Mouse (Mus musculus) heart, postnatal 4 days (tissue): ENCODE results near the gene Tmem178b. TPM values are rescaled to one million over a fixed set of nuclear protein-coding genes. Genes with fewer than 3 reads are reported as not detected.

Source experiments
- DNase-seq: peaks from one replicate; pipeline ENCODE4 v3.0.0; 2021
- total RNA-seq, 2 experiments: library from RNA; stranded (reverse); gene quantifications; 2 replicates each; pipeline ENCODE4 v1.2.3; 2021

Gene Tmem178b
- total RNA-seq, 2 experiments from 2014 or later = 0.16 to 0.29 TPM

DNA sequence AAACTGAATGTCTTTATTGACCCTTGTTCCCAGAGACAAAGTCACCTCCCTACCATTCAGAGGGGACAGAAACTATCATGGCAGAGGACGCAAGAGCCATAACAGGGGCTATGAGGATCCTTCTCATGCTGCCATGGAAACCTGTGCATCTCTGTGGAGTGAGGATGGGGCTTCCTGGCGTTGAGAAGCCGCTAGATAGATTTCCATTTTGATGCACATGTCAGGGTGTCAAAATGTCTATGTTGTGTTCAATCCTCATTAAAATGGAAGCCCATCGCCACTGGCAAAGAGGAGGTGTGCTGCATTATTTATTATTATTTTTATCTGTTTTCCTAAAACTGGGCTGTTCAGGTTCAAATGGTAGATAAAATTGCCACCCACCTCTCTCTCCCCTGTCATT is 307.5 kb downstream of the Tmem178b start:
- DNase-seq = no peak

DNA sequence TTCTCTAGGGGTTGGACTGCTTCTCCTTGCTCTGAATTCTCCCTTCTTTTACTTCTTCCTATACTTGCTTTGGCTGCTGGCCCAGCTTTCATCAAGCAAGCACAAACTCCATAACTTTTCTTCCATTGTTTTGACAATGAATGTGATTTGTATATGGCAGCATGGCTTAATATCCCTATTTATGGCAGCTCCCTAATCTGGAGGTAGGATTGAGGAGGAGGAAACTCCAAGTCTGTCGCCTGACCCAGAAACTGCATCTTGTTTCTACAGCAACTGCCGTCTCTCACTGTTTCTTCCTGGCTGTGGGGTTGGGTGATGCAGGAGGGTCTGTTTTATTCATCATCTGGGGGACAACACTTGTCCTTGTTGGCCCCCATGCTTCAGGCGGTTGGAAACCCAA is 327.6 kb downstream of the Tmem178b start:
- no peak for DNase-seq

DNA sequence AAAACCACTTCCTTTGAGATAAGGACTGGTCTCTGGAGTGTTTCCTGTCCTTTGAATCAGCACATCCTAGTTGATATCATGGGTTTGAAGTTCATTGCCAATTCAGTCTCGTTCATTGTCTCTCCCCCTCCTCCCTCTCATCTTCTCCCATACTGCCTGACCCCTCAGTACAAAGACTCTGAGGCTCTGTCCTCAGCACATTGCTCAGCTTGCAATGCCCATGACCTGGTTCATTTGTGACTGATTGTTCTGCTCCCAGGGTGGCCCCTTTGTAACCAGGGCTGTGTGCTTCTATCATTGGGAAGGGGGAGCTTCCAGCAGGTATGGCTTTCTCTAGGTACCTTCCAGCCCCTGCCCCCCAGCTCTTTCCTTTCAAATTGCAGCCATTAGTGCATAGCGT is 329.5 kb downstream of the Tmem178b start:
- DNase-seq = no peak

DNA sequence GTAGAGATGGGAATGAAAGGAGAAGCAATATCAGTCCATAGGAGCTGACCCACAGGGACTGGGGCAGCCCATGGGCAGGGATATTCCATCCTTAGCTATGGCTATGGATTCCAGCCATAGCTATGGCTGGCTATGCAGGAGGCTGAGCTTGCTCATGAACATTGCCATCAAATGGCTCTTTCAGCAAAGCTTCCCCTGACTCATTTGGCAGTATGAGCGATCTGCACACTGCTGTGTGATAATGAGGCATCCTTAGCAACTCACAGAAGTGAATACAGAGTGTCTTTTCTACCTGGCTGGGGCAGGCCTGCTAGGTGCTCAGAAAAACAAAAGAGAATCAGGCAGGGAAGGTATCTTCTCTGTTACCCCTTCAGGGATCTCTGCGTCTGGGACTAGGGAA is 332.3 kb downstream of the Tmem178b start:
- DNase-seq = no peak

DNA sequence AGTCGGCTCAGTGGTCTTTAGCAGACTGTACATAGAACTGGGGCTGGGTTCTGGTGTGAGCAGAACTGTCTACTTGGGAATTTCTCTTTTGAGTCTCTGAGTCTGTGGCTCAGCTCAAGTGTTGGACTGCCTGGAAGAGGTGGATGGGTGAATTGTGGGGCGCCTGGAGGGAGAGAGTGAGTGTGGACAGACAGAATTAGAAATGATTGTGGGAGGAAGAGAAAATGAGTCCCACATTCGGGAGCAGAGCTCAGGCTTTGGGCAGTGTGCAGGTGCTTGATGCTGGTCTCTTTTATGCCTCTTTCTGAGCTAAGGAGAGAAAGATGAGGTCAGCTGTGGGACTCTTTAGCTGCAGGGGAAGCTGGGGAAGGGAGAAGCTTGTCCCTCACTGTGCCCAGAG is 334.9 kb downstream of the Tmem178b start:
- no peak for DNase-seq

DNA sequence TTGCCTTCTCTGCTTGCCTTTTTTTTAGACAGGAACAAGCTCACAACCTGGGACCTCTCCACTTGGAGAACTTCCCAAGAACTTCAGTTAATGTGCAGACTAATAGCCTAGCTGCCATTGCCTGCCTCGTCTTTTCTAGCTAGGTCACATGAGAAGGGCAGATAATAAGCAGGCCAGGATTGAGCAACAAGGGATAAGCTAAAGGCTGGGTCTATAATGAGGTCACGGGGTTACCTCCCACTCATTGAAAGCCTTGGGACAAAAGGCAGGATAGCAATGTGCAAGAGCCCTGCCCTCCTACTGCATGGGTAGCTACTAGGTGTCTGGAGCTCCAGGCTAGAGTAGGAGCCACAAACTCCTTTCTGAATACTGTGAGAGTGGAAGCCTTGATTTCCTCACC is 336.1 kb downstream of the Tmem178b start:
- no peak for DNase-seq

DNA sequence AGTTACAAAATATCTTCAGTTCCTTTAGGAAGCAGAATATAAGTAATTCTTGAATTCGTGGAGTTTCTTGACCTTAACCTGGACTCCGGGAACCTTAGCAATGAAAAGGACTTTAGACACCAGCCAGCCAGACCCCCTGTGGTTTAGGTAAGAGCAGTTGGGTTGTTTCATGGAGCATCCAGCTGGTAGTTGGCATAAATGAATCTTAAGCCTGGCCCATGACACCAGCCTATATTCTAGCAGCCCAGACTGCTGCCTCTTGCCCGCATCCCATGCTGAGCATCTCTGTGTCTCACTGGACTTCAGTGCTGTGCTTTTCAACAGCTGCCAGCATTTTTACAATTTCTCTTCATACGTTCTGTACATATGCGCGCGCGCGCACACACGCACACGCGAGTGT is 344.1 kb downstream of the Tmem178b start:
- DNase-seq = no peak

DNA sequence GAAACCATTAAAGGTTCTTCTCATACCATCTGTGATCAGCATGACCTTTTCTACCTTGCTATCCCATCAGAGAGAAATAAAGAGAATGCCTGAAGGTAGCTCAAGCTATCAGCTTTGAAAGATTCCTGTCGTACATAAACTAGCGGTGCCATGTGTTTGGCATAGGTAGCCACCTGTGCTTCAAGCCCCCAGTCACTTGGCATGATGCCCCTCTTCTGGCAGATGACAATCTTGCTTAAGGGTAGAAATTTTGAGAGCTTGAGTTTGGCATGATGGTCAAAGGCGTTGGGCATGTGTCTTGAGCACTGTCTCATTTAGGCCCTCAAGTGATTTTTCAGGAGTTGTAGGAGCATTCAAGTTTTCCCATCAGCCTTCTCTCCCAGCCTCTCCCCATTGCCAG is 344.6 kb downstream of the Tmem178b start:
- no peak for DNase-seq

DNA sequence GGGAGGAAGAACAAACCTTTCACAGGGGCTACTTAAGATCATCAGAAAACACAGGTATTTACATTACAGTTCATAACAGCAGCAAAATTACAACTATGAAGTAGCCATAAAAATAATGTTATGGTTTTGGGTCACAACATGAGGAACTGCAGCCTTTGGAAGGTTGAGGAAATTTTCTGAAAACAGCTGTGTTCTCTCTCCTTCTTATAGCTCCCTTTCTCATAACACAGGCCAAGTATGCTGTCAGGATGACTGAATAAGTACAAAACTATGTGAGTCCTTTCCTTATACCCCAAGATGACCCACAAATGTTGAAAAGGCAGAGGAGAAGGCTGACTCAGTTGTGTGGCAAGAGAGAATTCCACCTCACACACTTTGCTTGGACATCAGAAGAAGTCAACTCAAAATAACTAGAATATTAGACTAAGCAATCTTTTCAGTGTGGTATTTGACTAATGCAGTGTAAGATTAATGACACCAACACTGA is 347.6 kb downstream of the Tmem178b start:
- DNase-seq = no peak

DNA sequence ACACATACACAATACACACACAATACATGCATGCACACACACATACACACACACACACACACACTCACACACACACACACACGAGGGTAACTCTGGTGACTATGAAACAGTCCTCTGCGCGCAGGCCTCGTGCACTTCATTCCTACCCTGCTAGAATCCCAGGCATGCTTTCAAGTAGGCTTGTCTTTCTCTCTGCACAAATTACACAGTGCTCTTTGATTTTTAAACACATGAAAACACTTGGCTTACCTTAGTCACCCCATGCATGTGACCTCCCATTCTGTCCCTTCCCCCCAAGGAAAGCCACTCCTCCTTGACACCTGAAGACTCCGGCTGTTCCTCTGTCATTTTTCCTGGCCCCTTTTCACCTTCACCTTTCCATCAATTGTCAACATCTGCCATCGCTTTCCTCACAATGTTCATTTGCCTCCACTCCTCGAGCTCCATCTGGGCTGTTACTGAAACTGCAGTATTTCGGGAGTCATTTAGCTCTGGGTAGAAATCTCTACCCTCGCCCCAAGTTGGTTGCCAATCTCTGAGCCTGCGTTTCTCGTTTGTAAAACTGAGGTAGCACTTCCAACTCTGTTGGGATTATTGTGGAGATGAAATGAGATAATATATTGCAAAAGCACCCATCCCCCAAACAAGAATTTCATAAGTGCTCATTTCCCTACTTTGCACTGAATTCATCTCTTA is 352.7 kb downstream of the Tmem178b start:
- DNase-seq = no peak

DNA sequence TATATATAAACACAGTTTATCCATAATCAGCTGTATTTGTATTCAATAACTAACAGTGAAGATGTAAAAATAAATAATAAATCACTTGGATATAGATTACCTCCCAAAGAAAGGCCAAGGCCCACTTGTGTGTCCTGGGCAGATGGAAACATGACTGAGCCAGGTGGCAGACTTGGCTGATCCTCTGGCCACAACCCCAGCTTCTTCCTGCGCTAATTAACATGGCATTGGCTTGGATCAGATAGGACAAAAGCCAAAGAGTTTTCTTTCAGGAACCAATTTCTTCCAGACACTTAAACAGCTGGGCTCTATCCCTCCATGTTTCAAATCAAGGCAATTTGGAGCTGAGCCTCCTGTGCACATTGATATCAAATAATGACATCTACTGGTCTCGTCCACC is 355.9 kb downstream of the Tmem178b start:
- no peak for DNase-seq

DNA sequence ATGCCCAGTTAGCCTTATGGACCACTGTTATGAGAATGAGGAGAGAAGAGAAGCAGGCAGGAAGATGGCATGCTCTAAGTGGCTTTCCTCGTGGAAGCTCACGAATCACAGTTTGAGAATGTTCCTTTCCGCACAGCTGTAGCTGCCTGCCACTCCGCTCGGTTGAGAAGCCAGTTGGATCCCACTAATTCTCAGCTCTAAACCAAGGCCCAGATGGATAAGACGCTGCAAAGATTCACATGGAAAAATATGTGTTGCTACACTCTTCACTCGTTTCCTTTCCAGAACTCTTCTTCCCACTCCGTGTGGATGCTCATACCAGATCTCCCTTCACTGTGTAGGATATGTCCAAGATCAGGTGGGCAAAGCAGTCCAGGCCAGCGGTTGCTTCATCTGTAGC is 356.9 kb downstream of the Tmem178b start:
- no peak for DNase-seq

DNA sequence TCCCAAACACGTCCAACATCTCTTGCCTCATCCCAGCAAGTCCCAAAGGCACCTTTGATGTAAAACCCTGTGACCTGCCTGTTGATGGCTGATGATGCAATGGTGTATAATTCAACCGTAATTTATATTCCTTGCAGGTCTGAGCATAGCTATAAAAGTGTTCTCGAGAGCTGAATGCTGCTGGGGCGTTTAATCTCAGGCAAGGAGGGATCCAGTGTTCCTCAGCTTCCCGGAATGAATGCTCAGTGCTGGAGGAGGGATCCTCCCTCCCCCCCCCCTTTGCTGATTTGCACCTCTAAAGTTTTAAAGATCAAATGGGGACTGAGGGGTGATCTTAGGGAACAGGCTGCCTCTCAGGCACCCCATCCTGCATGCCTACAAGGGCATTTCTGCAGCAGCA is 361.0 kb downstream of the Tmem178b start:
- DNase-seq = no peak

DNA sequence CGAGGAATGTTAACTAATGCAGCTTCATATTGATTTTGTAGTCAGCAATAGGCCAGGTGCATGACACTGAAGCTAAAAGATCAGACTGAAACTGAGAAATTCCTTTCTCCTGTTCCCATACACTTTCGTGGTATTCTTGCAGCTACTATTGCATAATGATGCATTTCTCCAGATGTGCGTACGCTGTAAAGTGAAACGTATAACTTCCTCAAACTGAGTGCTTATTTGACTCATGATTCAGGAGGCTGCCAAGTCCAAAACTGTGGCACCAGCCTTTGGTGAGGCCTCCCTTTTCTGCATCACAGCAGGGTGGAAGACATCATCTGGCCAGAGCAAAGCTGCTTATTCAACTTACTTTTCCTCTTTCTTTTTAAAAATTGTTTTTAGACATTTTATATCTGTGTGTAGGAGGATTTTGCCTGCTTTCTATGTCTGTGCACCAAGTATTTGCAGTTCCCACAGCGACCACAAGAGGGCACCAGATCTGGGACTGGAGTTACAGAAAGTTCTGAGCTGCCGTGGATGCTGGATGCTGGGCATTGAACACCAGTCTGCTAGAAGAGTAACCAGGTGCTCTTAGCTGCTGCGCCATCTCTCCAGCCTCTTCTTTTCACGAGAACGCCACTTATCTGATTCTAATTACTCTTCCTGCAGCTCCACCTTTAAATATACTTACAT is 362.9 kb downstream of the Tmem178b start:
- peak; percentile 84 for DNase-seq

DNA sequence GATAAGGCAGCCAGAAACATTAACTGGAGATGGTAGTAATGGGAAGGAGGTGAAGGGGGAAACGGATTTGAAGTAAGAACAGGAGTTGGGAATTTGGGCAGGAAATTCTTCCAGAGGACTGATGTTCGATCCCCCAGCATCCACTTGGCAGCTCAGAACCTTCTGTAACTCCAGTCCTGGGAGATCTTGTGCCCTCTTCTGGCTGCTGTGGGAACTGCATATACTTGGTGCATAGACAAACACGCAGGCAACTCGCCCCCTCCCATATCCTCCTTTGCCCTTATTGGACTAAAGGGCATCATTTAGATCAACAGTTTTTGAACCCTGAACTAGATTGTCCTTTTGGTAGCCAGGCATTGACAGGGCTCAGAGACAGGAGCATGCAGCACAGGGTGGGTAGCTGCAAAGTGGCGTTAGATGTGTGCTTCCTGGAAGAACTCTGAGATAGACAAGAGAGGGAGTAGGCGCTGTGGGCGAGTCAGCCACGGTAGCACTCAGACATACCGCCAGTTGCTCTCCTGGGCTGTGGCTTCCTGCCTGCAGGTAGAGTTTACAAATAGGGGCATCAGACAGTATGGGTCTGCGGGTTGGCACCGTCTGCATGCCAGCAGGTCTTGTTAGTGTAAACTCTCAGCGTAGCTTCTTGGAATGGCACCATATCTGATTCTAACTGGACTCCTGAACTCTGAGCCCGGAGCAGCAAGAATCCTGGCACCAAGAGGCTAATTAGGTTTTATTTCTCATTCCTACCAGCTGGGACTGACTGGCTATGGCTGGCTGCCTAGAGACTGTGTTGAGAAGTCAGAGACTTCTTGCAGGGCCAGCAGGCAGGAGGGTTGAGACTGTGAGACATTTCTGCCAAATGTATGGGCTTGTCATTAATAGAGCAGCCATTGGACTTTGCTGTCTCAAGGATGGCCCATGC is 364.0 kb downstream of the Tmem178b start:
- peak; percentile 61 for DNase-seq

DNA sequence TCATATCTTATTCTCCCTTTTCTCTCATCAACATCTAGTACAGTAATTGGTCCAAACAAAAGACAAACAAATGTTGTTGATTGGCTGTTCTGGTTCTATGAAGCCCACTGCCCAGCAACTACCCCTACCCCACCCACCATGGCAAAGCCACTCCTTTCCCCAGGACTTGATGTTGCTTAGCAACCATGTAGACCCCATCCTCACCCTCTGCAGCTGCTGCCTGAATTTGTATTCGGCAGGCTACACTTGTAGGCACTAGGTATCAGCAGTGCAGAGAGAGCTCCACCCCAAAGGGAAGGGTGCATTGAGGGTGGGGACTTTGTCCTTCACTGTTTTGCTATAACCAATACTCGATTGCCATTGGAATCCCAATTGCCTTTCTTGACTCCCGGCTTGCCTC is 365.8 kb downstream of the Tmem178b start:
- DNase-seq = no peak

DNA sequence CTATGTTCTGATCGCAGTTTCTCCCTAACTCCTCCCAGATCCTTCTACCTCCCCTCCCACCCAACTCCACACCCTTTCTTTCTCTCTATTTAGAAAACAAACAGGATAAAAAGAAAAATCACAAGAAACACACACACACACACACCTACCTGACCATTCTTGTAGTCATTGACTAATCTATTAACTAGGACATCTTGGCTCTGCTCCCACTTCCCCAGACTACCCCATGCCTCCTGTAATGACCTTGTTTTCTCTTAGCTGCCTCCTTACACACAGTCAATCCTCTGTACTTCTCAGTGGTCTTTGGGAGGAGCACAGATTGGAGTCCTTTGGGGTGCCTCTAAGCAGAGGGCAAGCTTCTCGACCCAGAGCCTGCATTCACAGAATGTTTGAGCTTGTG is 367.6 kb downstream of the Tmem178b start:
- no peak for DNase-seq

DNA sequence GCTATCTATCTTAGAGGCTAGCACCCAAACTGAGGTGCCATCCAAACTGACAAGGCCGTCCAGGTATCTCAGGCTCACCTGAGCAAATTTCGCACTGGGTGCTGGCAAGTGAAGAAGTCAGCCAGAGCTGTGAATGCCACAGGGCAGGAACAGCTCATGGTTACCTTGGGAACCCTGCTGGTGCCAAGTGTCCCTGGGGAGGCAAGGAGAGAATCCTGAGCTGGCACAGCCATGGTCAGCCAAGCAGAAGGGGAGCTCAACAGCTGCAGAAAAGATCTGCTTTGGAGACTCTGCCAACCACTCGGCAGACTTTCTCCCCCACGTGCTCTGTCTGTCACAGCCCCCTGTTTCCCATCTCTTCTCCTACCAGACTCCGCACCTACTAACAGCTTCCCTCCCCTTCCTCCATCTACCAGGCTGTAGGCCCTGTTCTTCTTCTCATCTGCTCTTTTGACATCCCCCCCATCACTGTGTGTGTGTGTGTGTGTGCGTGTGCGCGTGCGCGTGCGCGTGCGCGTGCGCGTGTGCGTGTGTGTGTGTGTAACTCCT is 374.4 kb downstream of the Tmem178b start:
- no peak for DNase-seq

DNA sequence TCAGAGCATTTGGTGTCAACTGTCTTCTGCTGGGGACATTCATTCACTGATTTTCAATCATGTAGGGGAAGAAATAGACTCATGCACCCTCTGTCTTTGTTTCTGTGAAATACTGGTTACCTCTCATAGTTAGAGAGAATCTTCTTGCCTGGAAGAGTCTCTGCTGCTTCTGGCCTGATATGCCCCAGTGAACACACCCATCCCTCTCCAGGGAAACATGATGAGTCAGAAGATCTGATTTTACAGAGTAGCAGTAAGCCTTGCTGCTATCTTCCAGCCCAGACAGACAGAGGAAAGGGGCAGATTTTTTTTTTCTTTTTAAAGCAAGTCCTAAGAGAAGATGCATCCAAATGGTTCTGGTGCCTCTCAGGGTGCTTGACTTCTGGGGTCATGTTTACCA is 376.9 kb downstream of the Tmem178b start:
- no peak for DNase-seq

DNA sequence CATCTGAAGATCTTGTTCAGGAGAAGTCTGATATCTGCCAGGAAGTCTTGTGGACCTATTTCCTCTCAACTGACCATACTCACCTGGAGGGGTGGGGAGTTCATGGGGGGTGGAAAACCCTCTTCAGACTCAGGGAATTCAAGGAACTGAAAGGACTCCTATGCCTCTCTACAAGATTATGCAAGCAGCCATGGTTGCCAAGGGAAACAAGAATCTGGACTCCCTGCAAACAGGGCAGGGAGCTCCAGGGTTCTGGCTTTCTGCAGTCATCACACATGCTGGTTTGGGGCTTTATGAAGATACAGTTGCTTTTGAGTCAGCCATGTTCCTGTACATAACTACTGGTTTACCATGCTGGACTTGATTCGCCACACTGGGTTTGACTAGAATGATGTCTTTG is 390.6 kb downstream of the Tmem178b start:
- no peak for DNase-seq

DNA sequence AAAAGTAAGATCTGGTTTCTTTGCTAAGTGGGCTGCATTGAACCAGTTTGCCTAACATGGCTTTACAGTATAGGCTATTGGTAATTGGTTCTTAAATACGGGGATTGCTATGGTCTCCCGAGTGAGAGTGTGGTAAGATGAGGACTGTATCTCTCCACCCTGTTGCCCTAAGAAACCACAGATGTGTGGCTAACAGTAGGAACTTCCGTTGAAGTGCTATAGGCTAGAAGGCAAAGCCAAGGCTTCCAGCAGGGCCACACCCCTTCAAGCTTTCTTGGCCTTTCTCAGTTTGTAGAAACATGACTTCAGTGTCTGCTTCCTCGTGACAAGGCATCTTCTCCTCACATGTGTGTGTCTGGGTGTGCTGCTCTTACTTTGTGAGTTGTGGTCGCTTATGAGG is 427.6 kb downstream of the Tmem178b start:
- DNase-seq = no peak

DNA sequence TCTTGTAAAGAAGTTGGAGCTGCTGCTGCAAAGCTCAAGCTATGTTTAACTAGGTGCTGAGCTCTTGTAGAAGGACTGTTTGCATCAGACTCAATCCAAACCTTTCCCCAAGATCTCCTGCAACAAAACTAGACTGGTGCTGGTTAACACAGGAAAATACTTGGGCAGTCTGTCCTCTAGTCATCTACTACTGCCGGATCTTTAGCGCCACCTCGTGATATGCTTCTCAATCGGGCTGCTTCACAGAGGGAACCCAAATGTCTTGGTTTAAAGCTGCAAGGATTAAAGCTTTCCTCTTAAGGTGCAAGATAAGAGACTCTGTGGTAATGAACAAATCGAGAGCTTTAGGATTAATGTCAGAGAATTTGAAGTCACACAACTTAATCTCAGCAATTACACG is 430.3 kb downstream of the Tmem178b start:
- DNase-seq = peak; percentile 51
